Mouse (Mus musculus) adrenal gland, postnatal 14 days (tissue): Measurements from ENCODE around the gene Gba. TPM values are rescaled to one million over a fixed set of nuclear protein-coding genes. Genes with fewer than 3 reads are reported as not detected.
A peak's percentile ranks its signal among the peaks of the same experiment; 100 is the strongest.
"Not testable (repeated sequence)": the region's sequence is repeated elsewhere in the genome, so short reads cannot be mapped to it uniquely, and the experiment has no call there.

Source experiments
- DNase-seq: peaks from one replicate; pipeline ENCODE4 v3.0.0; 2021; ENCODE audit warnings: mixed read lengths
- total RNA-seq: library from RNA; stranded (reverse); gene quantifications from 2 replicates; pipeline ENCODE4 v1.2.3, GENCODE M21; 2021

Gene Gba
- total RNA-seq, 1 experiment from 2014 or later: 52.4 TPM

DNA sequence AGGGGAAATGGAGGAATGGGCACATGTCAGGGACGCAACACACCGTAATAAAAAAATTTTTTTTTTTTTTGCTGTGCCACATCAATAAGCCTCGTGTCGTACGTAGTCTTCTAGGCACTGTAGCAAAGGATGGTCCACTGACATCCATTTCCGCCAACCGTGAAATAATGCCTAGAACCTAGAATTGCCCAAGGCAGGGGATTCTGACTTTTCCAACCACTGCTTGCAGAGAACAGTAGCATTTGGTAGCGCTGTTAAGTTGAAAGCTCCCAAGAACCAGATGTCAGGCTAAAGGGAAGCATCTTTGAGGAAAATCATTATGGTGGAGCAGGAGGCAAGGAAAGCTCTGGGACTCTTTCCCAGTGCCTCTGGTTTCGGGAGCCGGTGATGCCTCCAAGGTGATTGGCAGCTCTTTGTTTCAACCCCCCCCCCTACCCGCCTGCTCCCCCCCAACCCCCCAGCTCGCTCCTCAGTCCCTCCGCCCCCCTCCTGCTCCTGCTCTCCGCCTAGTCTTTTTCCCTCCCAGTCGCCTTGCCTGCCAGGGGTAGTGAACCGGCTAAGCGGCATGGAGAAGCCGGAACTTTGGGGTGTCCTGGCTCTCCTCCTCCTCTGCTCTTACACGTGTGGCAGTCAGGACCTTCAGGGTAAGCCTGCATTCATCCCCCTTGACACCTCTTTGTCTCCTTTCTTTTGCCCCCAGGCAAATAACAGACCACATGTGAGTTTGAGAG lies 12.1 kb downstream of the Gba start, which contains the start of gene Thbs3:
Gene Thbs3 (plus strand): TSS at position 500 of the 731 bp plus-strand sequence.
- DNase-seq: no peak

DNA sequence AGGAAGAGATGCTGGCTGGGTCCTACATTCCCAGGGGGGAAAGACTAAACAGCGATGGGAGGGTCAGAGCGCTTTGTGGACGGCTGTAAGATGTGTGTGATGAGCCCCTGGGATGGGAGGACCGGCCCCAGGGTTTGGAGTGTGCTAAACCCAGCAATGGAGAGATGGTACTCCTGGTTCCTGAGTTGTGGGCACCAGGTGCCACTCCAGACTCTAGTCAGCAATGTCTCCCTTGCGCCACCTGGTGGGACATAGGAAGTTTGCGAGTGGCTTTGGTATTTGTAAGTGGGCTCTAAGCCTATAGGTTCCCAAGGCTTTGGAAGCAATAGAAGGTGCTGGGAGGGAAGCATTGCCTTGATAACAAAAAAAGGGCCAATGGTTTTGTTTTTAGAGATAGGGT lies 13.1 kb downstream of the Gba start:
- peak; percentile 87 for DNase-seq

DNA sequence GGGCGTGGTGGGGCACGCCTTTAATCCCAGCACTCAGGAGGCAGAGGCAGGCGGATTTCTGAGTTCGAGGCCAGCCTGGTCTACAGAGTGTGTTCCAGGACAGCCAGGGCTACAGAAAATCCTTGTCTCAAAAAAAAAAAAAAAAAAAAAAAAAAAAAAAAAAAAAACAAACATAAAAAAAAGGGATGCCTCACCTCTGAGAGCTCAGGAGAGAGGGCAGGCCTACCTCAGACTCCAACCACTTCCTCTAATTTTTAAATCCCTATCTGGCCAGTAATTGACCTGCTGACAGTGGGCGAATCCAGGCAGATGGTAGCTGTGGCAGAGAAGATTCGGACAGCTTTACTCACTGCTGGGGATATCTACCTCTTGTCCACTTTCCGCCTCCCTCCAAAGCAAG lies 13.7 kb downstream of the Gba start:
- not testable (repeated sequence) for DNase-seq

DNA sequence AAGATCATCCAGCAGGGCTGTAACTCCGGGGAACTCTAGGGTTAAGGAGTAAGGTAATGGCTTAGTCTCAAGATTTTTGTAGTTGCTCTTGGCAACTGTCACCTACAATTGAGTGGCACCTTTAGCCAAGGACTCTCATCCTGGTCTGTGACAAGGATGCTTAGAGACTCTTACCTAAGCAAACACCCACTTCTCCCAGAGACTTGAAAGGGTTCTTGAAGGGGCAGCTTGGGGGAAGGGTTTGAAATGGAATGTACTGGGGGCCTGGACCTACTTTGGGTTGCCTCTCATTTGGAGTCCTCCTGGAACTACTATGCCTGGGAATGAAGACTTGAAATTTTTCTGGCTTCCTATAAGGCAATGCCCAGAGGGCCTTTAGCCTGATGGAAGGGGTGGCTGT lies 15.5 kb downstream of the Gba start:
- no peak for DNase-seq

DNA sequence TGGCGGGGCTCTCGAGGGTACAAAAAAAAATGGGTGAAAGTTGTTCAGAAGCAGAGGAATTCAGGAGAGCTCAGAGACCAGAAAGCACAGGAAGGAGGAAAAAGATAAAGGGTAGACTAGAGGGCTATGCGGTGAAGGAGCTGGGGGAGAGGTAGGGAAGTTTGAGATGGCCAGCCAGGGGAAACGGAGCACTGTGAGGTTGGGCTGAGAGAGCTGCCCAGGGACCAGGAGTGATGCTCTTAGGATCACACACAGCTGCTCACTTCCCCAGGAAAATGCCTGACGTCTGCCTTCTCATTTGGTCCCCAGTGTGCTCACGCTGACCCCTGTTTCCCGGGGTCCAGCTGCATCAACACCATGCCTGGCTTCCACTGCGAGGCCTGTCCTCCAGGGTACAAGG lies 16.8 kb downstream of the Gba start:
- DNase-seq: no peak

DNA sequence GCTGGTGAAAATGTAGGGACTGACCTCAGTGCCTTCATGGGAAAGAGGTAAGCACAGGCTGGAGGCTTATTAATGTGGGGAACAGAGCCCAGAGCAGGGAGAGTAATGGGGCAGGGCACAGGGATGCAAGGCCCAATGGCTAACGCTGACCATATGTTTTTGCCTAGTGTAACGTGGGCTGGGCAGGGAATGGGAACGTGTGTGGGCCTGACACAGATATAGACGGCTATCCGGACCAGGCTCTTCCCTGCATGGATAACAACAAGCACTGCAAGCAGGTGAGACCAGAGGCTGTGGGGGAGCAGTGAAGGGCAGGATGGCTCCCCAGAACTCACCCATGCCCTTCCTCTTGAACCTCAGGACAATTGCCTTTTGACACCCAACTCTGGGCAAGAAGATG lies 18.4 kb downstream of the Gba start:
- DNase-seq: no peak

DNA sequence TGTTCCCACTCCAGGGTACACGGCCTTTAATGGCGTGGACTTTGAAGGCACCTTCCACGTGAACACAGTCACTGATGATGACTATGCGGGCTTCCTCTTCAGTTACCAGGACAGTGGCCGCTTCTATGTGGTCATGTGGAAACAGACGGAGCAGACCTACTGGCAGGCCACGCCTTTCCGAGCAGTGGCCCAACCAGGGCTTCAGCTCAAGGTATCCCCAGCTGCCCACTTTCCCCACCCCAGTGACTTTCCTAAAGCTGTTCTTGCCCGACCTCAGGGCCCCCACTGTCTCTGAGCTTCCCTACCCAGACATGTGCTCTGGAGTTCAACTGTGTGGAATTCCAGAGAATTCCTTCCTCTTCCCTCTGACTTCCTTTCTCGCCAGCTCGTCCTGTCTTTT lies 22.1 kb downstream of the Gba start:
- DNase-seq: no peak

DNA sequence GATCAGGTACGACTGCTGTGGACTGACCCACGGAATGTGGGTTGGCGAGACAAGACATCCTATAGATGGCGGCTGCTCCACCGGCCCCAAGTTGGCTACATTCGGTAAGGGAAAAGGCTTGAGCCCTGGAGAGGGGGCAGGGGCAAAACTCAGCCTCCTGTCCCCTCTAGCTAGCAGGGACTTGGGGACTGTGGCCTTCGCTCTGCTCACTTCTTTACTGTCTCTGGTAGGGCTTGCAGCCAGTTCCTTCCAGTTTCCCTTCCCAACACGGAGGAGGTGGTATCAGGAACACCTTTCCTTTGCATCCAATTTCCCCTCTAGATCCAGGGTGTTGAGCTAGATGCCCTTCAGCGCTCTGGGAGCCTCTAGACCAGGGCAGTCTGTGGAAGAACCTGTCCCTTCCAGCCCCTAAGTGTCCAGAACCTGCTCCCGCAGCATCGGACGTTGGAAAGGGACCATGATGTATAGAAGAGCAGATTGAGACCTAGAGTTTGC lies 22.6 kb downstream of the Gba start:
- no peak for DNase-seq

DNA sequence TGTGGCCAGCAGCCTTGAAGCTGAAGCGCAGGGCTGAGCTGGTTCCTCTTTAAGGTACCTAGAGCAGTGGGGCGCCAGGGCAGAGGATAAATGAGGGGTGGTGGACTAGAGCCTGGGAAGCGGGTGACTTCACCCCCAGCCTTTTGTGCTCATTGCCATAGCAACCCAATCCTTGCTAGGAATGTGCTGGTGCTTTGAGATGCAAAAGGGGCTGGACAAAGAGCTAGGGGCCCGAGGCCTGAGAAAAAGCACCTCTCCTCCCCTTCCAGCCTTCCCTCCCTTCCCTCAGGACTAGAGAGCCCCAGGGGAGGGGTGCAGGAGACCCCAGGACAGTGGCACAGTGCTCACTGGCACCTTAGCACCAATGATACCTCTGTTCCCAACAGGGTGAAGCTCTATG lies 23.2 kb downstream of the Gba start:
- DNase-seq: no peak

DNA sequence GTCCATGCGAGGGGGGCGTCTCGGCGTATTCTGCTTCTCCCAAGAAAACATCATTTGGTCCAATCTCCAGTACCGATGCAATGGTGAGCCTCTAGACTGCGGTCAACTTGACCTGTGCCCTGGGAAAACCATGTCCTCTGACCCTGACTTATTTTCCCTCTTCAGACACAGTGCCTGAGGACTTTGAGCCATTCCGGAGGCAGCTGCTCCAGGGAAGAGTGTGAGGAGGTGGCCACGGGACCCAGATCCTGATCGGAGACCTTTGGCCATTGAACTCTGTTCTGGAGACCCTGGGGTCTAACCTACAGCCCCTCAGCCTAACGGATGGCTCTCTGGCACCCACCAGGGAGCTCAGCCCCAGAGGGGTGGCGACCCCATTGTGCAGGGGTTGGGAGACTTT lies 23.6 kb downstream of the Gba start:
- DNase-seq: no peak

DNA sequence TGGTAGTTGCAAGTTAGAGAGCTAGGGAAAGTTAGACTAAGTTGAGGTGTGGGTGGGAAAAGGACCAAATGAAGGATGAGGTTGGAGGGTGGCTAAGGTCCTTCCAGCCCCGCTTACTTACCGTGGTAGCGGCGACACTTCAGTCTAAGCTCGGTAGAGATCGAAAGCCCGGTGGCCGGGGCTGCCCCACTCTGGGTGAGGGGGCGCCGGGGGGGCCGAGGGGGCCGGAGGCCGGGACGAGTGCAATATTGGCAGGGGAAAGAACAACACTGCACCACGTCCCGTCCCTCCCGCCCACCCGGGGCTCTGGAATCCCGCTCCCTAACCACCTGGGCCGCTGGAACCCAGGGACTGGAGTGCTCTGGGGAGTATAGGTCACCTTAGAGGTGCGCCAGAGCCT lies 24.2 kb downstream of the Gba start, which contains the start of gene Mtx1:
Gene Mtx1 (minus strand): TSS at position 189 of the 400 bp plus-strand sequence.
- DNase-seq: no peak

DNA sequence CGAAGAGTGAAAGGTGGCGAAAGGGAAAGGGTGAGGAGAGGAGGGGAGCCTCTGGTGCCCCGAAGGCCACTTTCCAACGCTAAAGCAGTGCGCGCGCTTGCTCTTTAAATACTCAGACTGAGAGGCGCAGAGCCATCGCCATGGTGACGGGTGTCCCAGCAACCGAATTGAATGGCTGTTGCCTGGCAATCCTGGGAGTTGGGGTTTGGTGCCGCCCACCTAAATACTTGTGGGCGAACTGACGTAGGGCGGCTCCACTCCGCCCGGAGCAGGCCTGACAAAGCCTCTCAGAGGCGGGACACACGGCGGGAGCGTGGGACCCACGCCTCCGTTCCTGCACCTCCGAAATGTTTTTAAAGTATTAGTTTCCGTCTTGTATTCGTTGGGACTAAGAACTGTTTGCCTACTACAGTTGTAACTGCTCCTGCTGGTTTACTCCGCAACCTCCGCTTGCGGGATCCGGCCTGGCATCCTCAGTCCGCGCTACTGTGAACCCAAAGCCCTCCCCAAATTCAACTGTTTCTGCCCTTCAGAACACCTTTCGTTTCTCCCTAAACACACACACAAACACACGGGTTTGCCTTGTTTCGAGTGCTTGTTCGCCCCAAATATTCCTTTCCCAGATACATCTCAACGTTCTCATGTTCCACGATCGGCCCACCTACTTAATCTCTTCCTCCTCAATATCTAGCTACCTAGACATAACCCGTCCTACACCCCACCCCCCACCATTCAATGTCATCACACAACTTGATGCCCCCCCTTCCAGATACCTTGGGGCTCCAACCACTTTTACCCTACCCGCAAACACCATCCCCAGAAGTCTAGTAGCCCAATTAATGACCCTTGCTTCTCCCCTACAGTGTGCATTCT lies 24.8 kb downstream of the Gba start:
- DNase-seq: peak; percentile 94

DNA sequence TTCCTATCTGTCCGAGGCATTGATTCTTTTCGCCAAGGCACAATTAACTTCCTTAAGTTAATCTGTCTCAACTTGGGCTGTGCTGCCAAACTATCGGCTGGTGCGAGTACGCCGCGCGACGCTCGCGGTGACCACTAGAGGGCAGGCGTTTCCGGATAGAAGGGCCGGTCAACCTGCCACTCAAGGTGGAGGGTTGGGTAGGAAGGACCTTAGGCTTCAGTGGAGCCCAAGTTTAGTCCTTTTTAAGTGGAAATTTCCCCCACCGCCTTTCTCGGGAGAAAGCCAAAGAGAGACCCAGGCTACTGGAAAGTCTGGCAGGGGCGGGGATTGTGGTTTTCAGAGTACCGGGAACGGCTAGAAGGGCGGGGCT lies 25.4 kb downstream of the Gba start:
- peak; percentile 92 for DNase-seq

DNA sequence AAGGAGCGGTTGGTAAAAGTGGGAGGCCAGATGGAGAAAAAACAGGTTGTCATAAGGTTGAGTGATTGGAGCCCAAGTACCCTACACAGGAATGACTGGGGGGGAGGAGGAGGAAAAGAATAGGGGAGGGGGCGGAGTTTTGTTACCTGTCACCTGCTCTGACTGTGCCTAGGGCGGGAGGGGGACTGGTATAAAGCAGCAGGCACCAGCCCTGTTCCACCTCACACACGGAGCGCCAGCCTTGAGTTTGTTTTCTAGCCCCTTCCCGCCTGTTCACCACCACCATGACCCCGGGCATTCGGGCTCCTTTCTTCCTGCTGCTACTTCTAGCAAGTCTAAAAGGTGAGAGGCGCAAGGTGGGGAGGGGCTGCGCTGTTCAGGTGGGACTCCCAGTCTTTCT lies 26.1 kb downstream of the Gba start, which contains the start of gene Muc1:
Gene Muc1 (plus strand): TSS at position 222 of the 400 bp plus-strand sequence.
- DNase-seq: no peak

DNA sequence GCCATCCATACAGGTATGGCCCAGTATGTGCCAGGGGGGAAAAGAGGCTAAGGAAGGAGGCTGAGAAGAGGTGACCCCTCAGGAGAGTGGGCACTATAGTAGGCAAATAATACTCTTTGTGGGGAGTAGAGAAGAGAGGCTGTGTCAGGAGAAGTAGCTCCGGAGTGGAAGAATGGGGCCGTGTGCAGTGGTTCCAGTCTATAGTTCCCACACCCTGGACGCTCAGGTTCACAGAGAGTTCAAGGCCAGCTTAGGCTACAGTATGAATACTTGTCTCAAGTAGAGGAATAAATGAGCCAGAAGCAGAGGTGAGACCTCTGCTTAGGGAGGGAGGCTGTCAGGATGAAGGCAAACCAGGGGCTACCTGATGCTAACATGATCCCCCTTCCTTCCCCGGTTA lies 26.5 kb downstream of the Gba start:
- no peak for DNase-seq

DNA sequence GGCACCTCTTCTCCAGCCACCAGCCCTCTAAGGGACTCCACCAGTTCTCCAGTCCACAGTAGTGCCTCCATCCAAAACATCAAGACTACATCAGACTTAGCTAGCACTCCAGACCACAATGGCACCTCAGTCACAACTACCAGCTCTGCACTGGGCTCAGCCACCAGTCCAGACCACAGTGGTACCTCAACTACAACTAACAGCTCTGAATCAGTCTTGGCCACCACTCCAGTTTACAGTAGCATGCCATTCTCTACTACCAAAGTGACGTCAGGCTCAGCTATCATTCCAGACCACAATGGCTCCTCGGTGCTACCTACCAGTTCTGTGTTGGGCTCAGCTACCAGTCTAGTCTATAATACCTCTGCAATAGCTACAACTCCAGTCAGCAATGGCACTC lies 27.8 kb downstream of the Gba start:
- DNase-seq: no peak

DNA sequence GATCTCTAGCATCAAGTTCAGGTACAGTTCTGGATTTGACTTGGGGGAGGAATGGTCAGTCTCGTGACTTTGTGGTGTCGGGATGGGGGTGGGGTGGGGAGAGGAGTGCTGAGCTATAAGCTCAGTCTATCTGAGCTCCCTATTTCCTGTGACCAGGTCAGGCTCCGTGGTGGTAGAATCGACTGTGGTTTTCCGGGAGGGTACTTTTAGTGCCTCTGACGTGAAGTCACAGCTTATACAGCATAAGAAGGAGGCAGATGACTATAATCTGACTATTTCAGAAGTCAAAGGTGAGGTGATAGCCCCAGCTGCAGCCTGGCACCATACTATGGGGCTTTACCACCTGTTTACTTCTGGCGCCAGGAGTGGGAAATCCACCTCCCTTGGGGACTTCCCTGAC lies 28.6 kb downstream of the Gba start:
- no peak for DNase-seq

DNA sequence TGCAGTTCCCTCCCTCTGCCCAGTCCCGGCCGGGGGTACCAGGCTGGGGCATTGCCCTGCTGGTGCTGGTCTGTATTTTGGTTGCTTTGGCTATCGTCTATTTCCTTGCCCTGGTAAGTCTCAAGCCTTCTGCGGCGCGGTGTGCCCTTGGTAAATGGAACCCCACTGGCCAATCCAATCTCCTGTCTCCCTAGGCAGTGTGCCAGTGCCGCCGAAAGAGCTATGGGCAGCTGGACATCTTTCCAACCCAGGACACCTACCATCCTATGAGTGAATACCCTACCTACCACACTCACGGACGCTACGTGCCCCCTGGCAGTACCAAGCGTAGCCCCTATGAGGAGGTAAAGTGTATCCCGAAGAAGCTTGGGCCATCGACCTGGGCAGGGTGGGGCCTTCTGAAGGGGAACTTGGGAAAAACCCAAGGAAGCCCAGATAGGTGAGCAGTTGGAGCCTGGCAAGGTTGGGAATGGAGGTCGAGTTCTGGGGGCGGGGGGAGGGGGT lies 29.1 kb downstream of the Gba start:
- DNase-seq: no peak

DNA sequence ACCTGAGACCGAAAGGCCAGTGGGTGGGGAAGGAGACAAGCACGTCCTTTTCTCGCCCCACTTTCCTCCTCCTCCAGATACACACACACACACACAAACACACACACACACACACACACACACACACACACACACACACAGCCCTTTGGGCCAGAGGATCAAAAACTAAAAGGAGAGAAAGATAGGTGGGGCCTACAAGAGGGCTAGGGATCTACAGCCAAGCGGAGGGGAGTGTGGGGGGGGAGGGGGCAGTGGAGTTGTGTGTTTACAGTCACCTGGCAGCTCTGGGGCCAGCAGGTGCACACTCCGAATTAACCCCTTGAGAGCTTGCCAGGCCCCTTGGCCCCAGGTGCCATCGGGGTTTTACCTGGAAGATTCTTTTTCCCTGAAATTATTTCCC lies 29.9 kb downstream of the Gba start:
- no peak for DNase-seq

DNA sequence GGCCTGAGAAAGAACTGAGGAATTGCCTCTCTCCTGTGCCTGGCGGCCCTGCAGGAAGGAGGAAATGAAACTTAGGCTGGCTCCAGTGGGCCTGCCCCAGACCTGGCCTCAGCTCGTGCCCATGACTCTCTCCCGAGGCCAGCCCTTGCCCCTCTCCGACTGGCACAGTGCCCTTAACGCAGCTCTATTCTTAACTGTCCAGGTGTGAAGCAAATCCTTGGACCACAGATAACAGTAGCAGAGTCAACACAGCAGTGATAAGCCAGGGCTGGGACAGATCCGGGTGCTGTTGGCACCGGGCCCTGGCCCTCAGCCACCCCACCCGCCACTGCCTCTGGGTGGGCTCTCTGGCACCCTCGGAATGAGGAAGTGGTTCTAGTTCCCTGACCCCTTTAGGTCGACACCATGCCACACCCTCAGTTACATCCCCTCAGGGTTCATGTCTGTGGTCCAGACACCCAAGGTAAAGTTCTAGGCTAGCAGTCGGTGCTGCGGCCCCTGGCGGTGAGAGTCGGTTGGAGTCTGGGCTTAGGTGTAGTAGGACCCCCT lies 30.9 kb downstream of the Gba start:
- DNase-seq: no peak

DNA sequence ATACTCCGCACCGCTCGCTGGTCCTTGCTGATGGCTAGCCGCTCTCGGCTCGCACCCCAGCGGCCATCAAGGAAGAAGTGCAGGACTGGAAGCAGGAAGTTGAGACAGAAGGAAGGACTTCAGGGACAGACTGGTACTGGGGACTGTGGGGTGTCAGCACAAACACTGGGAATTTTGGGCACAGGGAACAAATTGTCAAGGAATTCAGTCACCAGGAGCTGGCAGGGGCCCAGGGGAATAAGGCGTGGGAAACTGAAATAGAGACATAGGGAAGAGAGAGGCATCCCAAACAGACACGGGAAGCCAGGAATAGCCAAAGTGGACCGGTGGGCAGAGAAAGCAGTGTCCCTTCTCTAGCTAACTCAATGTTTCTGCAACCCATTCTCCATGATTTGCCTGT lies 33.8 kb downstream of the Gba start:
- no peak for DNase-seq

DNA sequence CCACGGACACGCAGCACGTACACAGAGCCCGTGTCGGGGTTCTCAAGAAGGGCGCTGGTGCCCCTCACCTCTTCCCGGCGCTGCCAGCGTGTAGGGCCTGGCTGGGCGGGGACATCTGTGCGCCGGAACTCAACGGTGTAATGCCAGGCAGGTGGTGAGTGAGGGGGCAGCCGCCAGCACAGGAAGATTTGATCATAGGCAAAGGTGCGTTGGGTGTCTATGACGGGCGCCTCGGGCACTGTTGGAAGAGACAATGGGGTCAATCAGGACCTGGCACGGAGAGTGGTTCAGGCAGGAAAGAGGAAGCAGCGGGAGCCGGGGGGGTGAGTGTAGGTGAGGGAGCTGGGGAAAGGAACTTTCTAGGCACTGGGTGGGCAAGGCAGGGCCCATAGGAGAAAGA lies 35.0 kb downstream of the Gba start:
- no peak for DNase-seq

DNA sequence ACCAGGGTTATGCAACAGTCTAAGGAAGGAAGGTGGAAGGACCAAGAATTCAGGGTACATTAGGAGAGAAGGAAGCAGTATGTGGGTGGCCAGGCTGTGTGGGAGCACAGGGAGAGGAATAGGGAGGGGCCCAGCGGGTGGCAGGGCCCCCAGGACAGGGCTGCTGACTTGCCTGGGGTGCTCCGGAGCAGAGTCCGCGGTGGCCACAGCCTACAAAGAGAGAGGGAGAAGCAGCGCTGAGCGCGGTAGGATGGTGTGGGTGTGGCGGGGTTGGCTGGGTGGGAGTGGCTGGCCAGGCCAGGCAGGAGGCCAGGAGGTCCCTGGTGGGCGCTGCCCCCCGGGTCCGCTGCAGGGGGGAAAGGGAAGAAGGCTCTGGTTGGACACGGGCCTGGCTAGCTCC lies 35.8 kb downstream of the Gba start:
- no peak for DNase-seq
